Mouse (Mus musculus): ENCODE measurements at regions not wholly inside any gene's neighbourhood (a gene's known extent, or its start where the extent isn't known, plus 50 kb on each side); places are given as distances from the start of the nearest gene placed in this dataset.

DNA sequence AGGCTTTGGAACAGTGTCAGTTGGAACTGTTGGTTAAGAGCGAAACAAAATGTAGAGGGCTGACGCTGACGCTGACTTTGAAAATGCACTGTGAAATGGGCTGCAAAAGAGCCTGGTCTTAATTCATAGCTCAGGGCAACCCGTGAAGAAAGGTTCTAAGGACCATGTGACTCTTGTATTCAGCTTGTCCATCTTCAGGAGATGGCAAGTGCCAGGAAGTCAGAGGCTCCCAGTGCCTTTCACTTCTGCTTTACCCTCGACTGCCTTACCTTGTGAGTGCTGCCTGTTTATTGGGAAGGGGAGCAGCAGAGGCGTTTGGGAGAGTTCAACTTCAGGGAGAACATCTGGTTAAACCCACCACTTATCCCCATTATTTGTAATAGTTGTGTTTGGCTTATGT lies 70.1 kb upstream of the Tln2 start:
- TF ChIP-seq CTCF (IDR thresholded peaks at IDR 0.05; ENCODE audit: borderline replicate concordance, extremely low read depth, insufficient read depth, insufficient read length) (no peak), POLR2A (IDR thresholded peaks at IDR 0.05; ENCODE audit: borderline replicate concordance, extremely low read depth, insufficient read depth, insufficient read length, poor library complexity, severe bottlenecking) (no peak)
